Mouse (Mus musculus): Measurements from ENCODE around the gene Selenoi.

- no peak for TF ChIP-seq POLR2A (IDR thresholded peaks at IDR 0.05; ENCODE audit: borderline replicate concordance, extremely low read depth, low read depth, low read length)
- TF ChIP-seq CTCF (IDR thresholded peaks at IDR 0.05; ENCODE audit: insufficient read depth, low read length) = no peak
Observed at GRCm38 (mm10) chr5:30245861-30246416, 13.6 kb downstream of the Selenoi start.

Data from lung, adult 2 months (tissue).